Mouse (Mus musculus) heart, postnatal 0 days (tissue): ENCODE results near the gene Xxylt1.
"Not testable (repeated sequence)": the region's sequence is repeated elsewhere in the genome, so short reads cannot be mapped to it uniquely, and the experiment has no call there.

Experiments used
- CTCF ChIP-seq: IDR thresholded peaks from 2 replicates; pipeline ENCODE4 v1.5.1; 2016; ENCODE audit warnings: antibody characterized with exemption, control low read depth, low read depth
- EP300 ChIP-seq: IDR thresholded peaks from 2 replicates; pipeline ENCODE4 v1.6.1; 2016; ENCODE audit warnings: antibody characterized with exemption, low read depth

DNA sequence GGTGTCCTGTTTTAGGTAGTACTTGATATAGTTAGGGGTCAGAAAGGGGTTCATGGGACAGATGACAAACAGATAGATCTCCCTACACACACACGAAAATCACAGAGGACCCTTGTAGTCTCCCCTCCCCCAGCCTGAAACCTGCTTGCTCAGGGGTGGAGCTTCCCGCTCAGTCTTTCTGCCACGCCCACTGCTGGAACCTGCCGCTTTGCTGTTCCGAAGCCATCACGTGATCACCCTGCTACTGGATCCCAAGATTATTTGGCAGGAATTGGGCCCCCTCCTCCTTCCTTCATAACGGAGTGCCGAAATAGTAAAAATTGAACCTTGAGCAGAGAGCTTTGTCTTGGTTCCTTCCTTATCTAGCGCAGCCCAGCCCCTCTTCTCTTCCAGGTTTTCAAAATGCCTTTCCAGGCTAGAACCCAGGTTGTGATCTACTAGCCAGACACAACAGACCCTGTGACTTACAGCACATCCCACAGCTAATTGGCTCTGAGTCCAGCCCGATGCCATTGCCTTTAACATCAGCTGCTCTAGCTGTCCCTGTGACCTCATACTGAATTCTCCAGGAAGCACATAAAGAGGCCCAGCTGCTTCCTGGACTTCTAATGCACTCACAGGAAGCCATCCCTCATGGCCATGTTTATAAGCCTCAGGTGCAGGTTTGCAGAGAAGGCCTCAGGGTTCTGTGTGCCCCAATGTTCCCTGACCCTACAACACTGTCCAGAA is 77.5 kb downstream of the Xxylt1 start:
- TF ChIP-seq CTCF = not testable (repeated sequence)
- TF ChIP-seq EP300 = peak; percentile 54; the same call in 1 of the 2 replicates
